Mouse (Mus musculus): ENCODE data around the gene Rbak. TPM values are rescaled to one million over a fixed set of nuclear protein-coding genes. Genes with fewer than 3 reads are reported as not detected.
"Not testable (repeated sequence)": the region's sequence is repeated elsewhere in the genome, so short reads cannot be mapped to it uniquely, and the experiment has no call there.

The Rbak gene
- polyA plus RNA-seq, 1 experiment from 2014 or later, result 11.6 TPM

- Histone ChIP-seq H3K4me3 (ENCODE audit: low read length) (no peak within 1 kb of the TSS), H3K27ac (ENCODE audit: low read length) (no peak within 1 kb of the TSS), H3K4me2 (replicated peaks; ENCODE audit: low read depth, low read length) (no peak within 1 kb of the TSS), H3K4me1 (ENCODE audit: insufficient read depth, low read length) (no peaks in the 10 kb centered on the region), H3K9ac (replicated peaks; ENCODE audit: low read length) (no peak within 1 kb of the TSS), H3K36me3 (ENCODE audit: insufficient read depth, low read length) (no peaks in the 10 kb centered on the region), H3K9me3 (ENCODE audit: low read length) (peaks cover 9% of the 10 kb centered on the region), H3K27me3 (ENCODE audit: insufficient read depth, low read length) (no peaks in the 10 kb centered on the region)
- no peak for ATAC-seq (ENCODE audit: low FRiP score, low TSS enrichment)
- 76% methylated on average over 3 of the region's 3 CpGs for WGBS
These were observed 33.1 kb downstream of the Rbak start, which contains the start of gene Olfr718-ps1 for GRCm38 (mm10) chr5:143147481-143147880. Gene Olfr718-ps1 (minus strand): TSS chr5:143147581.

- H3K4me3 ChIP-seq (ENCODE audit: low read length), result no peak overlapping the region
- no peak overlapping the region for H3K4me2 ChIP-seq (replicated peaks; ENCODE audit: low read depth, low read length)
- no peaks in the 10 kb centered on the region for H3K9me3 ChIP-seq (ENCODE audit: low read length)
- H3K9ac ChIP-seq (replicated peaks; ENCODE audit: low read length), result no peak overlapping the region
- no peaks in the 10 kb centered on the region for H3K4me1 ChIP-seq (ENCODE audit: insufficient read depth, low read length)
- H3K27me3 ChIP-seq (ENCODE audit: insufficient read depth, low read length), result no peaks in the 10 kb centered on the region
- H3K27ac ChIP-seq (ENCODE audit: low read length), result no peak overlapping the region
- no peaks in the 10 kb centered on the region for H3K36me3 ChIP-seq (ENCODE audit: insufficient read depth, low read length)
- 91% methylated on average over 13 of the region's 13 CpGs for WGBS
- ATAC-seq (ENCODE audit: low FRiP score, low TSS enrichment), result no peak
These were observed 43.0 kb downstream of the Rbak start for GRCm38 (mm10) chr5:143137580-143137979.

GRCm38 (mm10) chr5:143135042-143135441, 45.5 kb downstream of the Rbak start:
- Histone ChIP-seq H3K36me3 (ENCODE audit: insufficient read depth, low read length) (no peaks in the 10 kb centered on the region), H3K9ac (replicated peaks; ENCODE audit: low read length) (no peak overlapping the region), H3K27me3 (ENCODE audit: insufficient read depth, low read length) (no peaks in the 10 kb centered on the region), H3K27ac (ENCODE audit: low read length) (no peak overlapping the region), H3K9me3 (ENCODE audit: low read length) (no peaks in the 10 kb centered on the region), H3K4me1 (ENCODE audit: insufficient read depth, low read length) (no peaks in the 10 kb centered on the region), H3K4me3 (ENCODE audit: low read length) (no peak overlapping the region), H3K4me2 (replicated peaks; ENCODE audit: low read depth, low read length) (no peak overlapping the region)
- WGBS, result 90% methylated on average over 7 of the region's 7 CpGs
- ATAC-seq (ENCODE audit: low FRiP score, low TSS enrichment), result no peak

GRCm38 (mm10) chr5:143134216-143135010, 46.2 kb downstream of the Rbak start:
- not testable (repeated sequence) for H3K27me3 ChIP-seq (ENCODE audit: insufficient read depth, low read length); H3K9me3 ChIP-seq (ENCODE audit: low read length); H3K27ac ChIP-seq (ENCODE audit: low read length); H3K4me1 ChIP-seq (ENCODE audit: insufficient read depth, low read length); H3K36me3 ChIP-seq (ENCODE audit: insufficient read depth, low read length); H3K9ac ChIP-seq (replicated peaks; ENCODE audit: low read length); H3K4me2 ChIP-seq (replicated peaks; ENCODE audit: low read depth, low read length); ATAC-seq (ENCODE audit: low FRiP score, low TSS enrichment); H3K4me3 ChIP-seq (ENCODE audit: low read length)
- WGBS, result 78% methylated on average over 3 of the region's 6 CpGs

GRCm38 (mm10) chr5:143132935-143133514, 47.5 kb downstream of the Rbak start:
- Histone ChIP-seq H3K4me3 (ENCODE audit: low read length) (no peak overlapping the region), H3K4me2 (replicated peaks; ENCODE audit: low read depth, low read length) (no peak overlapping the region), H3K36me3 (ENCODE audit: insufficient read depth, low read length) (no peaks in the 10 kb centered on the region), H3K4me1 (ENCODE audit: insufficient read depth, low read length) (no peaks in the 10 kb centered on the region), H3K27me3 (ENCODE audit: insufficient read depth, low read length) (no peaks in the 10 kb centered on the region), H3K9ac (replicated peaks; ENCODE audit: low read length) (no peak overlapping the region), H3K9me3 (ENCODE audit: low read length) (peaks cover 2% of the 10 kb centered on the region; the same call in 1 of the 2 replicates), H3K27ac (ENCODE audit: low read length) (no peak overlapping the region)
- ATAC-seq (ENCODE audit: low FRiP score, low TSS enrichment), result no peak
- WGBS, result 81% methylated on average over 13 of the region's 13 CpGs

- Histone ChIP-seq H3K4me1 (ENCODE audit: insufficient read depth, low read length) (no peaks in the 10 kb centered on the region), H3K9me3 (ENCODE audit: low read length) (peaks cover 2% of the 10 kb centered on the region; the same call in 1 of the 2 replicates), H3K9ac (replicated peaks; ENCODE audit: low read length) (no peak overlapping the region), H3K36me3 (ENCODE audit: insufficient read depth, low read length) (no peaks in the 10 kb centered on the region), H3K27me3 (ENCODE audit: insufficient read depth, low read length) (no peaks in the 10 kb centered on the region), H3K27ac (ENCODE audit: low read length) (no peak overlapping the region), H3K4me2 (replicated peaks; ENCODE audit: low read depth, low read length) (no peak overlapping the region), H3K4me3 (ENCODE audit: low read length) (no peak overlapping the region)
- 91% methylated on average over 7 of the region's 7 CpGs for WGBS
- ATAC-seq (ENCODE audit: low FRiP score, low TSS enrichment), result no peak
These were observed 50.2 kb downstream of the Rbak start for GRCm38 (mm10) chr5:143130342-143130741.

GRCm38 (mm10) chr5:143129101-143129500, 51.5 kb downstream of the Rbak start:
- Histone ChIP-seq H3K27ac (ENCODE audit: low read length) (no peak overlapping the region), H3K4me2 (replicated peaks; ENCODE audit: low read depth, low read length) (no peak overlapping the region), H3K9ac (replicated peaks; ENCODE audit: low read length) (no peak overlapping the region), H3K4me1 (ENCODE audit: insufficient read depth, low read length) (no peaks in the 10 kb centered on the region), H3K4me3 (ENCODE audit: low read length) (no peak overlapping the region), H3K9me3 (ENCODE audit: low read length) (peaks cover 2% of the 10 kb centered on the region; the same call in 1 of the 2 replicates), H3K27me3 (ENCODE audit: insufficient read depth, low read length) (no peaks in the 10 kb centered on the region), H3K36me3 (ENCODE audit: insufficient read depth, low read length) (no peaks in the 10 kb centered on the region)
- no peak for ATAC-seq (ENCODE audit: low FRiP score, low TSS enrichment)
- 90% methylated on average over 16 of the region's 16 CpGs for WGBS

GRCm38 (mm10) chr5:143127837-143128236, 52.7 kb downstream of the Rbak start:
- ATAC-seq (ENCODE audit: low FRiP score, low TSS enrichment), result no peak
- no peak overlapping the region for H3K9ac ChIP-seq (replicated peaks; ENCODE audit: low read length)
- H3K4me1 ChIP-seq (ENCODE audit: insufficient read depth, low read length), result no peaks in the 10 kb centered on the region
- H3K36me3 ChIP-seq (ENCODE audit: insufficient read depth, low read length), result no peaks in the 10 kb centered on the region
- H3K4me3 ChIP-seq (ENCODE audit: low read length), result no peak overlapping the region
- H3K4me2 ChIP-seq (replicated peaks; ENCODE audit: low read depth, low read length), result no peak overlapping the region
- WGBS, result 82% methylated on average over 8 of the region's 8 CpGs
- H3K9me3 ChIP-seq (ENCODE audit: low read length), result peaks cover 2% of the 10 kb centered on the region; the same call in 1 of the 2 replicates
- H3K27me3 ChIP-seq (ENCODE audit: insufficient read depth, low read length), result no peaks in the 10 kb centered on the region
- no peak overlapping the region for H3K27ac ChIP-seq (ENCODE audit: low read length)

GRCm38 (mm10) chr5:143126908-143127307, 53.7 kb downstream of the Rbak start:
- Histone ChIP-seq H3K4me3 (ENCODE audit: low read length) (no peak overlapping the region), H3K4me2 (replicated peaks; ENCODE audit: low read depth, low read length) (no peak overlapping the region), H3K4me1 (ENCODE audit: insufficient read depth, low read length) (no peaks in the 10 kb centered on the region), H3K27ac (ENCODE audit: low read length) (no peak overlapping the region), H3K9me3 (ENCODE audit: low read length) (peaks cover 2% of the 10 kb centered on the region; the same call in 1 of the 2 replicates), H3K9ac (replicated peaks; ENCODE audit: low read length) (no peak overlapping the region), H3K36me3 (ENCODE audit: insufficient read depth, low read length) (no peaks in the 10 kb centered on the region), H3K27me3 (ENCODE audit: insufficient read depth, low read length) (no peaks in the 10 kb centered on the region)
- no peak for ATAC-seq (ENCODE audit: low FRiP score, low TSS enrichment)
- 65% methylated on average over 4 of the region's 4 CpGs for WGBS

GRCm38 (mm10) chr5:143126089-143126488, 54.5 kb downstream of the Rbak start:
- H3K36me3 ChIP-seq (ENCODE audit: insufficient read depth, low read length), result no peaks in the 10 kb centered on the region
- no peaks in the 10 kb centered on the region for H3K27me3 ChIP-seq (ENCODE audit: insufficient read depth, low read length)
- no peak overlapping the region for H3K9ac ChIP-seq (replicated peaks; ENCODE audit: low read length)
- no peak overlapping the region for H3K27ac ChIP-seq (ENCODE audit: low read length)
- H3K4me1 ChIP-seq (ENCODE audit: insufficient read depth, low read length), result no peaks in the 10 kb centered on the region
- no peak for ATAC-seq (ENCODE audit: low FRiP score, low TSS enrichment)
- peaks cover 2% of the 10 kb centered on the region; the same call in 1 of the 2 replicates for H3K9me3 ChIP-seq (ENCODE audit: low read length)
- 88% methylated on average over 9 of the region's 9 CpGs for WGBS
- no peak overlapping the region for H3K4me2 ChIP-seq (replicated peaks; ENCODE audit: low read depth, low read length)
- H3K4me3 ChIP-seq (ENCODE audit: low read length), result no peak overlapping the region
